Mouse (Mus musculus): ENCODE results near the gene Abce1.
"Not testable (repeated sequence)": the region's sequence is repeated elsewhere in the genome, so short reads cannot be mapped to it uniquely, and the experiment has no call there.

The Abce1 gene

GRCm38 (mm10) chr8:79711064-79711961, at the start of gene Abce1, which contains the start of gene Anapc10:
Gene Abce1, minus strand, starts transcription at chr8:79711740.
Gene Anapc10, plus strand, starts transcription at chr8:79711820.
- peak; percentile 95 to 98 for DNase-seq (ENCODE audit: low spot score in 2 of 2)

- no peak for DNase-seq (ENCODE audit: low spot score in 2 of 2)
Observed at GRCm38 (mm10) chr8:79750305-79750704, 38.8 kb upstream of the Abce1 start.

GRCm38 (mm10) chr8:79748591-79748990, 37.1 kb upstream of the Abce1 start:
- no peak for DNase-seq (ENCODE audit: low spot score in 2 of 2)

GRCm38 (mm10) chr8:79748171-79748570, 36.6 kb upstream of the Abce1 start:
- no peak for DNase-seq (ENCODE audit: low spot score in 2 of 2)

- peak in 1 of 2 experiments; percentile 14 for DNase-seq (ENCODE audit: low spot score in 2 of 2)
Observed at GRCm38 (mm10) chr8:79734304-79734703, 22.8 kb upstream of the Abce1 start.

GRCm38 (mm10) chr8:79727900-79728299, 16.4 kb upstream of the Abce1 start:
- no peak for DNase-seq (ENCODE audit: low spot score in 2 of 2)

GRCm38 (mm10) chr8:79724589-79724988, 13.0 kb upstream of the Abce1 start:
- no peak for DNase-seq (ENCODE audit: low spot score in 2 of 2)

- DNase-seq (ENCODE audit: low spot score in 2 of 2) = no peak
Observed at GRCm38 (mm10) chr8:79723308-79723707, 11.8 kb upstream of the Abce1 start.

GRCm38 (mm10) chr8:79721537-79721936, 10.0 kb upstream of the Abce1 start:
- DNase-seq (ENCODE audit: low spot score in 2 of 2) = no peak

- DNase-seq (ENCODE audit: low spot score in 2 of 2) = no peak
Observed at GRCm38 (mm10) chr8:79712676-79713075, 1.1 kb upstream of the Abce1 start.

- DNase-seq (ENCODE audit: low spot score in 2 of 2) = no peak
Observed at GRCm38 (mm10) chr8:79706687-79707086, 4.9 kb downstream of the Abce1 start.

- no peak for DNase-seq (ENCODE audit: low spot score in 2 of 2)
Observed at GRCm38 (mm10) chr8:79692531-79692930, 19.0 kb downstream of the Abce1 start.

- DNase-seq (ENCODE audit: low spot score in 2 of 2) = not testable (repeated sequence)
Observed at GRCm38 (mm10) chr8:79685927-79686326, 25.6 kb downstream of the Abce1 start.

- no peak for DNase-seq (ENCODE audit: low spot score in 2 of 2)
Observed at GRCm38 (mm10) chr8:79680965-79681364, 30.6 kb downstream of the Abce1 start.

GRCm38 (mm10) chr8:79680555-79680954, 31.0 kb downstream of the Abce1 start:
- no peak for DNase-seq (ENCODE audit: low spot score in 2 of 2)

GRCm38 (mm10) chr8:79680083-79680482, 31.5 kb downstream of the Abce1 start:
- not testable (repeated sequence) for DNase-seq (ENCODE audit: low spot score in 2 of 2)

- DNase-seq (ENCODE audit: low spot score in 2 of 2) = no peak
Observed at GRCm38 (mm10) chr8:79679005-79679404, 32.5 kb downstream of the Abce1 start.

GRCm38 (mm10) chr8:79676461-79676860, 35.1 kb downstream of the Abce1 start:
- no peak for DNase-seq (ENCODE audit: low spot score in 2 of 2)

GRCm38 (mm10) chr8:79658715-79659114, 52.8 kb downstream of the Abce1 start:
- DNase-seq (ENCODE audit: low spot score in 2 of 2) = not testable (repeated sequence)

GRCm38 (mm10) chr8:79653736-79654135, 57.8 kb downstream of the Abce1 start:
- no peak for DNase-seq (ENCODE audit: low spot score in 2 of 2)

GRCm38 (mm10) chr8:79650158-79650814, 61.3 kb downstream of the Abce1 start:
- DNase-seq (ENCODE audit: low spot score in 2 of 2) = no peak

GRCm38 (mm10) chr8:79649569-79649968, 62.0 kb downstream of the Abce1 start:
- no peak for DNase-seq (ENCODE audit: low spot score in 2 of 2)

GRCm38 (mm10) chr8:79641119-79641518, 70.4 kb downstream of the Abce1 start:
- no peak for DNase-seq (ENCODE audit: low spot score in 2 of 2)

Data from frontal cortex, postnatal 14 days (tissue).